Mouse (Mus musculus): ENCODE data around the gene Slc12a9. TPM values are rescaled to one million over a fixed set of nuclear protein-coding genes. Genes with fewer than 3 reads are reported as not detected.

Gene Slc12a9
- polyA plus RNA-seq, 1 experiment from 2014 or later = 8.5 TPM

DNA sequence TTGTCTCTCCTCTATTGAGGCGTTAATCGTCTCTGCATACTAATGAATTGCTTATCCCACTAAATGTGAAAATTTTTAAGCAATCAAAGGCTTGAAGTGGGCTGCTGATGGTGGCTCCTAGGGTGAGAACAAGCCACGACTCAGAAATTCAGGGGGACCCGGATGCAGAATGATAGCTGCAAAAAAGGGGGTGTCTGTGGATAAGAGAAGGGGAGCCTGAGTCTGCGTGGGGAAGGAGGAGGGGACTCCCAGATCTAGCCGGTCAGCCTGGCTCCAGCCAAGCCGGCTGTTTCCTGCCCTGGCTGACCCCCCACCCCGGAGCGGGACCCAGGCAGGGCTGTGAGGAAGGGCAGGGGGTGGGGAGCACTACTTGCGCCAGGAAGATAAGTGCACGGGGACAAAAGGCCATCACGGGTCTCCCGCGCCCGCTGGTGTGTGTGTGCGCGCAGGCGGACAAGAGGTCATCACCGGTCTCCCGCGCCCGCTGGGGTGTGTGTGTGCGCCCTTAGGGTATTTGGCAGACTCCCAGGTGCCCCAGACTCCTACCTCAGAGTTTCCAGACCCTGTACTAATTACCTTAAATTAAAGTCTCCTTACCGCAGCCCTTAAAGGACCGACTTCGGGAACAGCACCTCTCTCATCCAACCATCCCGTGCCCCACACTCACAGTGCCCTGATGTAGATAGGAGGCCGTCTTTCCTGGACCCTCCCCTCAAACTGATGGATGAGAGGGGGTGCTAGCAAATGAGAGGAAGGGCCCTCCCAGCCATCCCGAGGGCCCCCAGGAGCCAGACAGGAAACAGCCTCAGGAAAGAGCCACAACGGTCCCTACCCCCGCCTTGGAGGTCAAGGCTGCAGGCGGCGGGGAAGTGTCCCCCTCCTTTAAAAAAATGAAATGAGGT lies 15.3 kb upstream of the Slc12a9 start:
- H3K9me3 ChIP-seq (ENCODE audit: control insufficient read depth, low read length) = no peaks in the 10 kb centered on the region
- peak overlapping the region; percentile 66 for H3K4me2 ChIP-seq (replicated peaks; ENCODE audit: low read depth, low read length)
- H3K9ac ChIP-seq (ENCODE audit: low read depth, low read length) = peak overlapping the region; percentile 96
- H3K4me1 ChIP-seq (ENCODE audit: control insufficient read depth, insufficient read depth, low read length) = peaks cover 38% of the 10 kb centered on the region; the same call in 1 of the 2 replicates
- peak overlapping the region; percentile 87 for H3K4me3 ChIP-seq (ENCODE audit: low read length)
- H3K27ac ChIP-seq (ENCODE audit: low read depth, low read length) = peak overlapping the region; percentile 96
- WGBS = 1% methylated on average over 33 of the region's 33 CpGs
- ATAC-seq (ENCODE audit: low FRiP score, low TSS enrichment) = peak; percentile 29; the same call in 1 of the 2 replicates
- H3K27me3 ChIP-seq (ENCODE audit: control insufficient read depth, insufficient read depth, low read length) = no peaks in the 10 kb centered on the region
- H3K36me3 ChIP-seq (ENCODE audit: control insufficient read depth, insufficient read depth, low read length) = peaks cover 3% of the 10 kb centered on the region; the same call in 1 of the 2 replicates

DNA sequence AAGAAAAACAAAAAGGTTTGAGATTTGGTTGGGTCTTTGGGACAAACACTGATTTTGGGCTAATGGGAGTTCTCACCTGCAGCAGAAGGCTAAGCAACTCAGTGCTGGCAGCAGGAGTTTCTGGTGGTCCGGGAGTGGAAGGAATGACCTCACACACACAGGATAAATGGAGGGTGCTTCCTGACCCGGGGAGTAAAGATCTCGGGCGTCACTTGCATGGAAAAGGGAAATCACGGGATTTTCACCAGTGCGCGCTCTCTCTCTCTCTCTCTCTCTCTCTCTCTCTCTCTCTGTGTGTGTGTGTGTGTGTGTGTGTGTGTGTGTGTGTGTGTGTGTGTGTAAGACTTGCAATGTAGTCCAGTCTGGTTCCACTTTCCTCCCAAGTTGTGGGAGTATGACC lies 14.5 kb upstream of the Slc12a9 start:
- Histone ChIP-seq H3K36me3 (ENCODE audit: control insufficient read depth, insufficient read depth, low read length) (no peaks in the 10 kb centered on the region), H3K9me3 (ENCODE audit: control insufficient read depth, low read length) (no peaks in the 10 kb centered on the region), H3K4me3 (ENCODE audit: low read length) (no peak overlapping the region), H3K27ac (ENCODE audit: low read depth, low read length) (peak overlapping the region; percentile 96; the same call in 1 of the 2 replicates), H3K9ac (ENCODE audit: low read depth, low read length) (0 out of 2 replicates have a peak overlapping the region, but pooled peaks have one; percentile 12), H3K4me1 (ENCODE audit: control insufficient read depth, insufficient read depth, low read length) (peaks cover 31% of the 10 kb centered on the region; the same call in 1 of the 2 replicates), H3K4me2 (replicated peaks; ENCODE audit: low read depth, low read length) (no peak overlapping the region; the same call in 1 of the 2 replicates), H3K27me3 (ENCODE audit: control insufficient read depth, insufficient read depth, low read length) (no peaks in the 10 kb centered on the region)
- no peak for ATAC-seq (ENCODE audit: low FRiP score, low TSS enrichment)
- 11% methylated on average over 7 of the region's 7 CpGs for WGBS

DNA sequence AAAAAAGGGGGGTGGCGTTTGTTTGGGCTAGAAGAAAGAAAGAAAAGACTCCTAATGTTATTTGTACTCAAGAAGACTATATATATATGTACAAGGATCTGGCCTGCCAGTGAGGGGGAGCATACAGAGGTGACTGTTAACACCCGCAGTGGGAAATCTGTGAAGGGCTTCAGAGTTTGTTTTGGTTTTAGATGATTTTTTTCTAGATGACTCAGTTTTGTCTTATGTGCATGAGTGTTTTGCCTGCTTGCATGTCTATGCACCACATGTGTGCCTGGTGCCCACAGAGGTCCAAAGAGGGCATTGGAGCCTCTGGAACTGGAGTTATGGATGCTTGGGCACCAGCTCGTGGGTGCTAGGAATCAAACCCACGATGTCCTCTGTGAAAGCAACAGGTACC lies 13.6 kb upstream of the Slc12a9 start:
- whole genome bisulfite sequencing = 82% methylated on average over 4 of the region's 4 CpGs
- Histone ChIP-seq H3K27ac (ENCODE audit: low read depth, low read length) (no peak overlapping the region; the same call in 1 of the 2 replicates), H3K9me3 (ENCODE audit: control insufficient read depth, low read length) (no peaks in the 10 kb centered on the region), H3K4me3 (ENCODE audit: low read length) (no peak overlapping the region), H3K4me1 (ENCODE audit: control insufficient read depth, insufficient read depth, low read length) (peaks cover 24% of the 10 kb centered on the region; the same call in 1 of the 2 replicates), H3K36me3 (ENCODE audit: control insufficient read depth, insufficient read depth, low read length) (no peaks in the 10 kb centered on the region), H3K9ac (ENCODE audit: low read depth, low read length) (no peak overlapping the region), H3K4me2 (replicated peaks; ENCODE audit: low read depth, low read length) (no peak overlapping the region), H3K27me3 (ENCODE audit: control insufficient read depth, insufficient read depth, low read length) (no peaks in the 10 kb centered on the region)
- no peak for ATAC-seq (ENCODE audit: low FRiP score, low TSS enrichment)

DNA sequence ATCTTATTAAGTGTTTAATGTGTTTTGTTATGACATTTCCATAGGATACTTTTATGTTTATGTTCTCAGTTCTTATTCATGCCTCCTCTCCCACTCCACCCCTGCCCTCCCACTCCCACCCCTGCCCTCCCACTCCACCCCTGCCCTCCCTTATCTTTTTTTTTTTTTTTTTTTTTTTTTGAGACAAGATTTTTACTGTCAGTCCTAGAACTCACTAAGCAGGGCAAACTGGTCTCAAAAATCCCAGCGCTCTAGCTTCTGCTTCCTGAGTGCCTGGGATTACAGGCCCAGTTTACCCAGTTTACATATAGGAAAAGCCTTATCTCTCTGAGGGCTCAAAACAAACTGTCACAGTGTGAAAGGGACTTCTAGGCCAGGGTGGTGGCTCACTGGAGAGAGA lies 13.0 kb upstream of the Slc12a9 start:
- no peaks in the 10 kb centered on the region for H3K36me3 ChIP-seq (ENCODE audit: control insufficient read depth, insufficient read depth, low read length)
- 0 out of 2 replicates have a peak overlapping the region, but pooled peaks have one; percentile 20 for H3K9ac ChIP-seq (ENCODE audit: low read depth, low read length)
- peaks cover 24% of the 10 kb centered on the region; the same call in 1 of the 2 replicates for H3K4me1 ChIP-seq (ENCODE audit: control insufficient read depth, insufficient read depth, low read length)
- H3K4me2 ChIP-seq (replicated peaks; ENCODE audit: low read depth, low read length) = peak overlapping the region; percentile 27
- peak overlapping the region; percentile 44; the same call in 1 of the 2 replicates for H3K27ac ChIP-seq (ENCODE audit: low read depth, low read length)
- WGBS = 78% methylated on average over 1 of the region's 1 CpGs
- no peak for ATAC-seq (ENCODE audit: low FRiP score, low TSS enrichment)
- H3K9me3 ChIP-seq (ENCODE audit: control insufficient read depth, low read length) = no peaks in the 10 kb centered on the region
- no peak overlapping the region for H3K4me3 ChIP-seq (ENCODE audit: low read length)
- H3K27me3 ChIP-seq (ENCODE audit: control insufficient read depth, insufficient read depth, low read length) = no peaks in the 10 kb centered on the region

DNA sequence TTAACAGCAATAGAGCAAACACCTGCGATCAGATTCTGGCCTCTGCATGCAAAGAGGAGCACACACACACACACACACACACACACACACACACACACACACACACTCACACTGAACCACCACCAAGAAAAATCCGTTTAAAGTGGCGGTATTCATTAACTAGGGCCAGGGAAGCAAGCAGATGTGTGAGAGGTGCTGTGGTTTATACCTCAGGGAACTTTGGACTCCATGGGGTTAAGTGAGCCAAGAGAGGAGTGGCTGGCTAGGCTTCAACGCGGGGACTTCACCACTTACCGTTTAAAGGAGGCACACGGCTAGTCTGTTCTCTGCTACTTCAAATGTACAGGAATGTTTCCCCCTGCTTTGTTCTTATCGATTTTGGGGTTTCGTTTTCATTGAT lies 12.4 kb upstream of the Slc12a9 start:
- Histone ChIP-seq H3K4me1 (ENCODE audit: control insufficient read depth, insufficient read depth, low read length) (peaks cover 24% of the 10 kb centered on the region; the same call in 1 of the 2 replicates), H3K9ac (ENCODE audit: low read depth, low read length) (peak overlapping the region; percentile 20; the same call in 1 of the 2 replicates), H3K27me3 (ENCODE audit: control insufficient read depth, insufficient read depth, low read length) (no peaks in the 10 kb centered on the region), H3K4me2 (replicated peaks; ENCODE audit: low read depth, low read length) (peak overlapping the region; percentile 27), H3K4me3 (ENCODE audit: low read length) (no peak overlapping the region), H3K36me3 (ENCODE audit: control insufficient read depth, insufficient read depth, low read length) (no peaks in the 10 kb centered on the region), H3K9me3 (ENCODE audit: control insufficient read depth, low read length) (no peaks in the 10 kb centered on the region), H3K27ac (ENCODE audit: low read depth, low read length) (peak overlapping the region; percentile 44; the same call in 1 of the 2 replicates)
- 16% methylated on average over 9 of the region's 9 CpGs for WGBS
- ATAC-seq (ENCODE audit: low FRiP score, low TSS enrichment) = no peak

DNA sequence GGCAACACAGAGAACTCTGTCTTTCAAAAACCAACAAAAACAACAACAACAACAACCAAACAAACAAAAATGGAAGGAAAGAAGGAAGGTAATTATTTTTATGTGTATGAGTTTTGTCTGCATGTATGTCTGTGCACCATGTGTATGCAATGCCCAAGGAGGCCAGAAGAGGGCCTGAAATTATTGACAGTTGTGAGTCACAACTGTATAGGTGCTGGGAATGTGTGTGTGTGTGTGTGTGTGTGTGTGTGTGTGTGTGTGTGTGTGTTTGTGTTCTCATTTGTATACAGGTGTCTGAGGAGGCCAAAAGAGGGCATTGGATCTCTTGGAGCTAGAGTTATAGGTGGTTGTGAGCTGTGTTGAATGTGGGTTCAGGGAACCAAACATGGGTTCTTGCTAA lies 10.5 kb upstream of the Slc12a9 start:
- H3K9me3 ChIP-seq (ENCODE audit: control insufficient read depth, low read length) = no peaks in the 10 kb centered on the region
- H3K27me3 ChIP-seq (ENCODE audit: control insufficient read depth, insufficient read depth, low read length) = no peaks in the 10 kb centered on the region
- no peak overlapping the region for H3K27ac ChIP-seq (ENCODE audit: low read depth, low read length)
- H3K36me3 ChIP-seq (ENCODE audit: control insufficient read depth, insufficient read depth, low read length) = no peaks in the 10 kb centered on the region
- peaks cover 32% of the 10 kb centered on the region for H3K4me1 ChIP-seq (ENCODE audit: control insufficient read depth, insufficient read depth, low read length)
- no peak overlapping the region for H3K4me3 ChIP-seq (ENCODE audit: low read length)
- no peak overlapping the region for H3K9ac ChIP-seq (ENCODE audit: low read depth, low read length)
- no peak overlapping the region for H3K4me2 ChIP-seq (replicated peaks; ENCODE audit: low read depth, low read length)
- no peak for ATAC-seq (ENCODE audit: low FRiP score, low TSS enrichment)

DNA sequence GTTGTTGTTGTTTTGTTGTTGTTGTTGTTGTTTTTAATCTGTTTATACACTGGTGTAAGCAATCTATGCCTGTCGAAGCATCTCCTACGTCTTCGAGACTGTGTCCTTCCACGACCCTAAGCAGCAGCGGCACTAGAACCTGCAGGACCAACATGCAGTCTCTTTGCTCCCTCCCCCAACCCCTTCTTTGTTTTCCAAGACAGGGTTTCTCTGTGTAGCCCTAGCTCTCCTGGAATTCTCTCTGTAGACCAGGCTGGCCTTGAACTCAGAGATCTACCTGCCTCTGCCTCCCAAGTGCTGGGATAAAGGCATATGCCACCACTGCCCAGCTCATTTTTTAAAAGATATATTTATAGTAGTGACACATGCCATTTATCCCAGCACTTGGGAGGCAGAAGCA lies 10.0 kb upstream of the Slc12a9 start:
- H3K4me1 ChIP-seq (ENCODE audit: control insufficient read depth, insufficient read depth, low read length) = peaks cover 33% of the 10 kb centered on the region

DNA sequence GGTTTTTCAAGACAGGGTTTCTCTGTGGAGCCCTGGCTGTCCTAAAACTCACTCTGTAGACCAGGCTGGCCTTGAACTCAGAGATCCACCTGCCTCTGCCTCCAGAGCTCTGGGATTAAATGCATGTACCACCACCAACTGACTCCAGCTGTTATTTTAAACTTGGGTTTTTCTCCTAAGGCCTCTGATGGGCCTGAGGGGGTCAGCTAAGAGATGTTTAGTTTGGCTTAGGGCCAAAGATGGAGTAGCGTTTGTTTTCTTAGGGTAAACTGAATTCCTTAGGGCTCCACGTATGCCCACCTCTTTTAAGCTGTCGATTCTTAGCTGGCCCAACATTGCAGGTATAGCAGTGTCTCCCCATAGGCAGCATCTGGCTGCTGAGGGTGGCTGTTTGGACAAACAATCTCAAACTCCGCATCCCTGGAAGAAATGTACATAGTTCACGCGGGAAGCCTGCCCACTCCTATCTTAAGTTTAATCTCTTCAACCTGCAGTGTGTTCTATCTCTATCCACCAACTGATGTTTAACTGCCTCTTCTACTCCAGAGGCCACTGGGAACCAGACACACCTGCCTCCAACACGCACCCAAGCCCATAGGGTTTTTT lies 9.1 kb upstream of the Slc12a9 start:
- Histone ChIP-seq H3K36me3 (ENCODE audit: control insufficient read depth, insufficient read depth, low read length) (no peaks in the 10 kb centered on the region), H3K4me1 (ENCODE audit: control insufficient read depth, insufficient read depth, low read length) (peaks cover 30% of the 10 kb centered on the region), H3K9ac (ENCODE audit: low read depth, low read length) (no peak overlapping the region), H3K27me3 (ENCODE audit: control insufficient read depth, insufficient read depth, low read length) (no peaks in the 10 kb centered on the region), H3K4me3 (ENCODE audit: low read length) (no peak overlapping the region), H3K27ac (ENCODE audit: low read depth, low read length) (no peak overlapping the region), H3K4me2 (replicated peaks; ENCODE audit: low read depth, low read length) (no peak overlapping the region), H3K9me3 (ENCODE audit: control insufficient read depth, low read length) (no peaks in the 10 kb centered on the region)
- WGBS = 58% methylated on average over 7 of the region's 7 CpGs
- ATAC-seq (ENCODE audit: low FRiP score, low TSS enrichment) = no peak

More for the DNA sequence above, 10.0 kb upstream of the Slc12a9 start:
- no peak for ATAC-seq (ENCODE audit: low FRiP score, low TSS enrichment)
- no peaks in the 10 kb centered on the region for H3K36me3 ChIP-seq (ENCODE audit: control insufficient read depth, insufficient read depth, low read length)
- no peaks in the 10 kb centered on the region for H3K9me3 ChIP-seq (ENCODE audit: control insufficient read depth, low read length)
- no peaks in the 10 kb centered on the region for H3K27me3 ChIP-seq (ENCODE audit: control insufficient read depth, insufficient read depth, low read length)
- H3K27ac ChIP-seq (ENCODE audit: low read depth, low read length) = no peak overlapping the region
- no peak overlapping the region for H3K4me3 ChIP-seq (ENCODE audit: low read length)
- H3K4me2 ChIP-seq (replicated peaks; ENCODE audit: low read depth, low read length) = no peak overlapping the region
- H3K9ac ChIP-seq (ENCODE audit: low read depth, low read length) = no peak overlapping the region
- whole genome bisulfite sequencing = 92% methylated on average over 5 of the region's 5 CpGs

DNA sequence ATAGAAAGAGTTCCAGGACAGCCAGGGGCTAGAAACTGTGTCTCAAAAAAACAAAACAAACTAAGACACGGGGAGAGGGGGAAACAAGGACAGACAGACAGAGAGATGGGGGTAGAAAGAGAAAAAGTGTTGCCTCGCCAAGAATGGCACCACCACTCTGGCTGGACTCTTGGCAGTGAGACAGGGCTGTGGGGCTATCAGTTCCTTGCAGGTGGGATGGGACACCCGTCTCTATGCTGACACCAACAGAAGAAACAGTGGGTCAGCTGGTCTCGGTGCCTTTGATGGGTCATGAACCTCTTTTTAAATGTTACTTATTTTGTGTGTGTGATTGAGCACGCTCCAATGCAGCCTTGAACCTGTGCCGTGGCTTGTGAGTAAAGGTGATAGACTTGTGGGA lies 6.8 kb upstream of the Slc12a9 start:
- Histone ChIP-seq H3K9ac (ENCODE audit: low read depth, low read length) (no peak overlapping the region), H3K4me2 (replicated peaks; ENCODE audit: low read depth, low read length) (no peak overlapping the region), H3K4me3 (ENCODE audit: low read length) (no peak overlapping the region), H3K27me3 (ENCODE audit: control insufficient read depth, insufficient read depth, low read length) (no peaks in the 10 kb centered on the region), H3K27ac (ENCODE audit: low read depth, low read length) (peak overlapping the region; percentile 68; the same call in 1 of the 2 replicates), H3K4me1 (ENCODE audit: control insufficient read depth, insufficient read depth, low read length) (peaks cover 21% of the 10 kb centered on the region), H3K36me3 (ENCODE audit: control insufficient read depth, insufficient read depth, low read length) (no peaks in the 10 kb centered on the region), H3K9me3 (ENCODE audit: control insufficient read depth, low read length) (no peaks in the 10 kb centered on the region)
- no peak for ATAC-seq (ENCODE audit: low FRiP score, low TSS enrichment)
- WGBS = 80% methylated on average over 6 of the region's 6 CpGs

All from kidney, embryonic 14.5 days (tissue).